Mouse (Mus musculus): ENCODE measurements around the gene Ralgps1. TPM values are rescaled to one million over a fixed set of nuclear protein-coding genes. Genes with fewer than 3 reads are reported as not detected.
A peak's percentile ranks its signal among the peaks of the same experiment; 100 is the strongest.

The Ralgps1 gene
- polyA plus RNA-seq, 1 experiment, result 4.5 TPM

- H3K27me3 ChIP-seq (ENCODE audit: control insufficient read depth, insufficient read depth, low read length), result no peaks in the 10 kb centered on the region
- no peak overlapping the region for H3K4me3 ChIP-seq (ENCODE audit: extremely low read depth, insufficient read depth, insufficient read length)
- no peak overlapping the region for H3K27ac ChIP-seq (ENCODE audit: insufficient read depth, low read length)
- DNase-seq (ENCODE audit: low read depth in 1 of 2, low spot score in 2 of 2), result no peak
- no peak for TF ChIP-seq POLR2A (IDR thresholded peaks at IDR 0.05; ENCODE audit: low read depth, low read length)
- TF ChIP-seq CTCF (IDR thresholded peaks at IDR 0.05; ENCODE audit: extremely low read depth, insufficient read depth, insufficient read length, insufficient replicate concordance), result no peak
- 94% methylated on average over 5 of the region's 5 CpGs for WGBS
- no peaks in the 10 kb centered on the region for H3K36me3 ChIP-seq (ENCODE audit: control insufficient read depth, insufficient read depth, low read length)
- no peaks in the 10 kb centered on the region for H3K4me1 ChIP-seq (ENCODE audit: control insufficient read depth, insufficient read depth, insufficient read length)
Observed at GRCm38 (mm10) chr2:33156283-33156781, 215.0 kb downstream of the Ralgps1 start.

- WGBS, result 38% methylated on average over 5 of the region's 5 CpGs
- no peaks in the 10 kb centered on the region for H3K4me1 ChIP-seq (ENCODE audit: control insufficient read depth, insufficient read depth, insufficient read length)
- peak; percentile 17 to 47 for DNase-seq (ENCODE audit: low read depth in 1 of 2, low spot score in 2 of 2)
- no peak overlapping the region for H3K4me3 ChIP-seq (ENCODE audit: extremely low read depth, insufficient read depth, insufficient read length)
- H3K36me3 ChIP-seq (ENCODE audit: control insufficient read depth, insufficient read depth, low read length), result no peaks in the 10 kb centered on the region
- no peaks in the 10 kb centered on the region for H3K27me3 ChIP-seq (ENCODE audit: control insufficient read depth, insufficient read depth, low read length)
- no peak overlapping the region for H3K27ac ChIP-seq (ENCODE audit: insufficient read depth, low read length)
- TF ChIP-seq CTCF (IDR thresholded peaks at IDR 0.05; ENCODE audit: extremely low read depth, insufficient read depth, insufficient read length, insufficient replicate concordance), result peak; percentile 75; the same call in 1 of the 2 replicates
- TF ChIP-seq POLR2A (IDR thresholded peaks at IDR 0.05; ENCODE audit: low read depth, low read length), result no peak
Observed at GRCm38 (mm10) chr2:33154751-33155372, 216.4 kb downstream of the Ralgps1 start.

GRCm38 (mm10) chr2:33146994-33147393 is 224.3 kb downstream of the Ralgps1 start:
- TF ChIP-seq POLR2A (IDR thresholded peaks at IDR 0.05; ENCODE audit: low read depth, low read length) (no peak), CTCF (IDR thresholded peaks at IDR 0.05; ENCODE audit: extremely low read depth, insufficient read depth, insufficient read length, insufficient replicate concordance) (no peak)
- Histone ChIP-seq H3K4me1 (ENCODE audit: control insufficient read depth, insufficient read depth, insufficient read length) (no peaks in the 10 kb centered on the region), H3K4me3 (ENCODE audit: extremely low read depth, insufficient read depth, insufficient read length) (no peak overlapping the region), H3K36me3 (ENCODE audit: control insufficient read depth, insufficient read depth, low read length) (no peaks in the 10 kb centered on the region), H3K27me3 (ENCODE audit: control insufficient read depth, insufficient read depth, low read length) (no peaks in the 10 kb centered on the region), H3K27ac (ENCODE audit: insufficient read depth, low read length) (no peak overlapping the region)
- DNase-seq (ENCODE audit: low read depth in 1 of 2, low spot score in 2 of 2), result no peak
- WGBS, result 93% methylated on average over 4 of the region's 4 CpGs

GRCm38 (mm10) chr2:33143292-33143691 is 228.0 kb downstream of the Ralgps1 start:
- H3K4me3 ChIP-seq (ENCODE audit: extremely low read depth, insufficient read depth, insufficient read length), result no peak overlapping the region
- H3K27me3 ChIP-seq (ENCODE audit: control insufficient read depth, insufficient read depth, low read length), result no peaks in the 10 kb centered on the region
- no peak overlapping the region for H3K27ac ChIP-seq (ENCODE audit: insufficient read depth, low read length)
- no peak for DNase-seq (ENCODE audit: low read depth in 1 of 2, low spot score in 2 of 2)
- TF ChIP-seq CTCF (IDR thresholded peaks at IDR 0.05; ENCODE audit: extremely low read depth, insufficient read depth, insufficient read length, insufficient replicate concordance) (no peak), POLR2A (IDR thresholded peaks at IDR 0.05; ENCODE audit: low read depth, low read length) (no peak)
- no peaks in the 10 kb centered on the region for H3K36me3 ChIP-seq (ENCODE audit: control insufficient read depth, insufficient read depth, low read length)
- H3K4me1 ChIP-seq (ENCODE audit: control insufficient read depth, insufficient read depth, insufficient read length), result no peaks in the 10 kb centered on the region
- 85% methylated on average over 2 of the region's 2 CpGs for WGBS

GRCm38 (mm10) chr2:33138491-33138890 is 232.8 kb downstream of the Ralgps1 start:
- WGBS, result 69% methylated on average over 2 of the region's 2 CpGs
- 0 out of 2 replicates have a peak, but pooled peaks cover 3% of the 10 kb centered on the region for H3K36me3 ChIP-seq (ENCODE audit: control insufficient read depth, insufficient read depth, low read length)
- DNase-seq (ENCODE audit: low read depth in 1 of 2, low spot score in 2 of 2), result no peak

GRCm38 (mm10) chr2:33137731-33138130 is 233.6 kb downstream of the Ralgps1 start:
- Histone ChIP-seq H3K36me3 (ENCODE audit: control insufficient read depth, insufficient read depth, low read length) (0 out of 2 replicates have a peak, but pooled peaks cover 3% of the 10 kb centered on the region), H3K4me1 (ENCODE audit: control insufficient read depth, insufficient read depth, insufficient read length) (no peaks in the 10 kb centered on the region), H3K27me3 (ENCODE audit: control insufficient read depth, insufficient read depth, low read length) (no peaks in the 10 kb centered on the region), H3K4me3 (ENCODE audit: extremely low read depth, insufficient read depth, insufficient read length) (no peak overlapping the region), H3K27ac (ENCODE audit: insufficient read depth, low read length) (no peak overlapping the region)
- 92% methylated on average over 4 of the region's 4 CpGs for WGBS
- no peak for TF ChIP-seq POLR2A (IDR thresholded peaks at IDR 0.05; ENCODE audit: low read depth, low read length)
- no peak for TF ChIP-seq CTCF (IDR thresholded peaks at IDR 0.05; ENCODE audit: extremely low read depth, insufficient read depth, insufficient read length, insufficient replicate concordance)
- DNase-seq (ENCODE audit: low read depth in 1 of 2, low spot score in 2 of 2), result no peak

More at GRCm38 (mm10) chr2:33138491-33138890, 232.8 kb downstream of the Ralgps1 start:
- TF ChIP-seq POLR2A (IDR thresholded peaks at IDR 0.05; ENCODE audit: low read depth, low read length), result no peak
- TF ChIP-seq CTCF (IDR thresholded peaks at IDR 0.05; ENCODE audit: extremely low read depth, insufficient read depth, insufficient read length, insufficient replicate concordance), result no peak
- no peaks in the 10 kb centered on the region for H3K27me3 ChIP-seq (ENCODE audit: control insufficient read depth, insufficient read depth, low read length)
- no peaks in the 10 kb centered on the region for H3K4me1 ChIP-seq (ENCODE audit: control insufficient read depth, insufficient read depth, insufficient read length)
- no peak overlapping the region for H3K4me3 ChIP-seq (ENCODE audit: extremely low read depth, insufficient read depth, insufficient read length)
- H3K27ac ChIP-seq (ENCODE audit: insufficient read depth, low read length), result no peak overlapping the region

- 93% methylated on average over 9 of the region's 9 CpGs for WGBS
- H3K27ac ChIP-seq (ENCODE audit: insufficient read depth, low read length), result no peak overlapping the region
- no peak for DNase-seq (ENCODE audit: low read depth in 1 of 2, low spot score in 2 of 2)
- H3K4me3 ChIP-seq (ENCODE audit: extremely low read depth, insufficient read depth, insufficient read length), result no peak overlapping the region
- H3K36me3 ChIP-seq (ENCODE audit: control insufficient read depth, insufficient read depth, low read length), result 0 out of 2 replicates have a peak, but pooled peaks cover 3% of the 10 kb centered on the region
- no peaks in the 10 kb centered on the region for H3K27me3 ChIP-seq (ENCODE audit: control insufficient read depth, insufficient read depth, low read length)
- TF ChIP-seq POLR2A (IDR thresholded peaks at IDR 0.05; ENCODE audit: low read depth, low read length), result no peak
- no peak for TF ChIP-seq CTCF (IDR thresholded peaks at IDR 0.05; ENCODE audit: extremely low read depth, insufficient read depth, insufficient read length, insufficient replicate concordance)
- no peaks in the 10 kb centered on the region for H3K4me1 ChIP-seq (ENCODE audit: control insufficient read depth, insufficient read depth, insufficient read length)
Observed at GRCm38 (mm10) chr2:33137244-33137643, 234.0 kb downstream of the Ralgps1 start.

Data from spleen, adult 2 months (tissue).